Mouse (Mus musculus) erythroblast, embryonic 14.5 days (primary cell): ENCODE measurements around the gene Zfp663.

Source experiments
- GATA1 ChIP-seq: IDR thresholded peaks from 2 replicates; pipeline ENCODE4 v1.6.1; 2012; ENCODE audit warnings: low read length, inconsistent platforms, mixed read lengths
- TAL1 ChIP-seq: IDR thresholded peaks from 3 replicates; pipeline ENCODE4 v1.6.1; 2012; ENCODE audit warnings: low read length, inconsistent platforms, mixed read lengths

GRCm38 (mm10) chr2:165387844-165388495 lies 19.4 kb upstream of the Zfp663 start, which contains the start of gene Zfp334:
- no peak for TF ChIP-seq GATA1
- no peak for TF ChIP-seq TAL1
